9 mouse cellular contexts compared by ENCODE assay signal in the genomic region with DNA sequence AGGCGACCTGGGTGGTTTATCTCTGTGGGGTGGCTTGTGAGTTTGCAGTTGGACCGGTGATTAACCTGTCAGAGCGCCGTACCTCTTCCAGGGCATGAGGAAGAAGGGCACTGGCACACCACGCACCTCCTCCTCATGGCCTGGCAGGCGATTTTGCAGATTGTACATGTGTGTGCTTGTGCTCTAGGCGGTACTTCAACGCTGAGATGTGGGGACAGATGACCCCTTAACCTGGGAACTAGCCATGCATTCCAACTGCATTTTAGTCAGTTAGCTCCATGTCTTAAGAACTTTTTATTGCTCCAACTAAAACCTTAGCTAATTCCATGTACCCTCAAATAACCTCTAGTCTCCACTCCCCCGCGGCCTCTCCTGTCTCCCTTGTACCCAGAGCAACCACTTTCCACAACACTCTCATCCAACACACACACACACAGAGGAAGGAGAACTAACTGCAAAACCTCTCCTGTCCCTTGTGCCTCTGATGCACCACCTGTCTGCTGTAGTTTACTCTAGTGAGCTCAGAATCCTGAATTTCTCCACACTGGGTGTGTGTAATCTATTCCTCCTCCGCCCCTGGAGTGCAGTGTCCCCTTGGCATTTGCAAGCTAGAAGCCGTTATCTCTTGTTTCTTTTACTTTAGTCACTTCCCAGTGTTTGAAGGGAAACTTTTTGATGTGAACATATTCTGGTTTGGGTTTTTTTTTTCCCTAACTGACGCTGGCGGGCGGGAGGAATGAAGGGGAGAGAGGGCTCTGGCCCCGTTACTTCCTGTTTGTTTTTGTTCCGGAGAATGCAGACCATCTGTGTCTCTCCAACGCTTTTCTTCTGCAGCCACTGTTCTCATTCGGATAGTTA.
DNase-seq lines count a peak whose midpoint lies in the region; ATAC-seq lines count a peak whose summit lies in the region.
"Had no signal": no experiment of that assay in that cellular context is flagged by ENCODE, and none has a peak within 500 bp of the region (broad histone marks: within the 10 kb centered on the region; RNA-seq: fewer than 3 reads in every experiment).

No protein-coding gene starts in this region.

- DNase-seq in neural tube, embryonic 10.5 days (ENCODE audit: extremely low spot score, low spot score): no peak
- peak; percentile 28 for DNase-seq in embryonic facial prominence, embryonic 14.5 days (ENCODE audit: low spot score)
- DNase-seq in lung, postnatal 10 days: peak; percentile 62
- no peak for DNase-seq in spleen, postnatal 36 days (ENCODE audit: low spot score in 2 of 2)
- no peak for DNase-seq in spleen, adult 18-20 months

- no peaks in the 10 kb centered on the region for H3K36me3 ChIP-seq in neural tube, embryonic 12.5 days
- H3K36me3 ChIP-seq in embryonic facial prominence, embryonic 14.5 days (ENCODE audit: control insufficient read depth, insufficient read depth, low read length): no peaks in the 10 kb centered on the region
- H3K36me3 ChIP-seq in intestine, embryonic 16.5 days (ENCODE audit: control insufficient read depth, insufficient read depth, low read length): no peaks in the 10 kb centered on the region
- H3K36me3 ChIP-seq: liver, embryonic 15.5 days had no signal

- no peak for ATAC-seq in neural tube, embryonic 12.5 days (ENCODE audit: low FRiP score, low read depth)
- ATAC-seq in embryonic facial prominence, embryonic 14.5 days (ENCODE audit: low read depth): no peak
- no peak; the same call in 1 of the 2 replicates for ATAC-seq in intestine, embryonic 16.5 days
- ATAC-seq in megakaryocyte-erythroid progenitor cell, adult 5-6 weeks (replicated peaks; ENCODE audit: low FRiP score, low TSS enrichment, poor library complexity, severe bottlenecking): no peak

- H3K4me3 ChIP-seq in neural tube, embryonic 12.5 days: no peak overlapping the region
- H3K4me3 ChIP-seq in embryonic facial prominence, embryonic 14.5 days (ENCODE audit: low read depth, low read length): no peak overlapping the region
- H3K4me3 ChIP-seq in intestine, embryonic 16.5 days (ENCODE audit: low read length): no peak overlapping the region
- H3K4me3 ChIP-seq: liver, embryonic 15.5 days had no signal

- WGBS in neural tube, embryonic 12.5 days: 50% methylated on average over 19 of the region's 19 CpGs
- WGBS in embryonic facial prominence, embryonic 14.5 days: 31% methylated on average over 19 of the region's 19 CpGs
- 44% methylated on average over 19 of the region's 19 CpGs for WGBS in intestine, embryonic 16.5 days

- H3K27ac ChIP-seq in neural tube, embryonic 12.5 days: no peak overlapping the region
- peak overlapping the region; percentile 70 for H3K27ac ChIP-seq in embryonic facial prominence, embryonic 14.5 days (replicated peaks; ENCODE audit: low read depth, low read length)
- H3K27ac ChIP-seq in intestine, embryonic 16.5 days (ENCODE audit: low read length): peak overlapping the region; percentile 37
- H3K27ac ChIP-seq: liver, embryonic 15.5 days had no signal

- H3K27me3 ChIP-seq in neural tube, embryonic 12.5 days (replicated peaks): no peaks in the 10 kb centered on the region
- H3K27me3 ChIP-seq in embryonic facial prominence, embryonic 14.5 days (replicated peaks; ENCODE audit: control insufficient read depth, insufficient read depth, low read length): no peaks in the 10 kb centered on the region
- H3K27me3 ChIP-seq in intestine, embryonic 16.5 days (replicated peaks; ENCODE audit: control insufficient read depth, insufficient read depth, low read length): no peaks in the 10 kb centered on the region
- H3K27me3 ChIP-seq: liver, embryonic 15.5 days had no signal

- no peaks in the 10 kb centered on the region for H3K9me3 ChIP-seq in neural tube, embryonic 12.5 days
- no peaks in the 10 kb centered on the region for H3K9me3 ChIP-seq in embryonic facial prominence, embryonic 14.5 days (ENCODE audit: control insufficient read depth, low read length)
- H3K9me3 ChIP-seq in intestine, embryonic 16.5 days (ENCODE audit: control insufficient read depth, low read length): no peaks in the 10 kb centered on the region
- H3K9me3 ChIP-seq: liver, embryonic 15.5 days had no signal

- 0 out of 2 replicates have a peak overlapping the region, but pooled peaks have one; percentile 7 for H3K4me2 ChIP-seq in neural tube, embryonic 12.5 days (replicated peaks)
- peak overlapping the region; percentile 10 for H3K4me2 ChIP-seq in embryonic facial prominence, embryonic 14.5 days (ENCODE audit: low read depth, low read length)
- peak overlapping the region; percentile 16; the same call in 1 of the 2 replicates for H3K4me2 ChIP-seq in intestine, embryonic 16.5 days (ENCODE audit: low read depth, low read length)
- H3K4me2 ChIP-seq: liver, embryonic 15.5 days had no signal

- H3K9ac ChIP-seq in neural tube, embryonic 12.5 days: no peak overlapping the region
- H3K9ac ChIP-seq in embryonic facial prominence, embryonic 14.5 days (ENCODE audit: low read depth, low read length): no peak overlapping the region
- no peak overlapping the region for H3K9ac ChIP-seq in intestine, embryonic 16.5 days (ENCODE audit: low read depth, low read length)
- H3K9ac ChIP-seq: liver, embryonic 15.5 days had no signal

- peaks cover 26% of the 10 kb centered on the region; the same call in 1 of the 2 replicates for H3K4me1 ChIP-seq in neural tube, embryonic 12.5 days
- H3K4me1 ChIP-seq in embryonic facial prominence, embryonic 14.5 days (ENCODE audit: control insufficient read depth, insufficient read depth, low read length): peaks cover 27% of the 10 kb centered on the region
- H3K4me1 ChIP-seq in intestine, embryonic 16.5 days (ENCODE audit: control insufficient read depth, insufficient read depth, low read length): peaks cover 15% of the 10 kb centered on the region
- H3K4me1 ChIP-seq: liver, embryonic 15.5 days had no signal

Comparison
In these comparisons a context has a peak if more than half of its experiments do, and no peak if none do; other contexts are left out.
1. DNase-seq: peak in embryonic facial prominence, embryonic 14.5 days (single experiment) and lung, postnatal 10 days (single experiment); none in neural tube, embryonic 10.5 days (single experiment), spleen, postnatal 36 days (0 of 2) and spleen, adult 18-20 months (0 of 2).
2. Peak in every context shown above with its lines, with median percentiles within 50 percentile points of each other: H3K4me2 ChIP-seq.